Mouse (Mus musculus) heart, embryonic 11.5 days (tissue): Measurements from ENCODE around the gene Clec10a. TPM values are rescaled to one million over a fixed set of nuclear protein-coding genes. Genes with fewer than 3 reads are reported as not detected.

Source experiments
- ATAC-seq: fragments of 200-750 bp; cut with Nextera tagmentation; replicated peaks from 2 replicates; pipeline ENCODE4 v1.8.0; 2017; ENCODE audit warnings: moderate library complexity; ENCODE audit not compliant: insufficient number of reproducible peaks, low FRiP score, low TSS enrichment
- H3K27ac ChIP-seq: fragments of 300-500 bp; sonication (generic); 2 replicates; pipeline ENCODE4 v1.5.1; 2014; ENCODE audit warnings: mild to moderate bottlenecking, low read depth, low read length
- H3K27me3 ChIP-seq: fragments of 300-500 bp; sonication (generic); 2 replicates; pipeline ENCODE4 v1.6.1; 2014; ENCODE audit warnings: mild to moderate bottlenecking, low read length, mixed read lengths; ENCODE audit not compliant: control insufficient read depth, insufficient read depth
- H3K36me3 ChIP-seq: fragments of 300-500 bp; sonication (generic); 2 replicates; pipeline ENCODE4 v1.6.1; 2014; ENCODE audit warnings: mild to moderate bottlenecking, low read length, moderate library complexity, mixed read lengths; ENCODE audit not compliant: control insufficient read depth, insufficient read depth
- H3K4me1 ChIP-seq: fragments of 300-500 bp; sonication (generic); 2 replicates; pipeline ENCODE4 v1.6.1; 2014; ENCODE audit warnings: low read length; ENCODE audit not compliant: control insufficient read depth, insufficient read depth
- H3K4me2 ChIP-seq: fragments of 300-500 bp; sonication (generic); 2 replicates; pipeline ENCODE4 v1.6.1; 2014; ENCODE audit warnings: mild to moderate bottlenecking, moderate library complexity
- H3K4me3 ChIP-seq: fragments of 300-500 bp; sonication (generic); 2 replicates; pipeline ENCODE4 v1.5.1; 2014; ENCODE audit warnings: low read depth, low read length
- H3K9ac ChIP-seq: fragments of 300-500 bp; sonication (generic); 2 replicates; pipeline ENCODE4 v1.6.1; 2014; ENCODE audit warnings: mild to moderate bottlenecking, low read depth, low read length, moderate library complexity
- H3K9me3 ChIP-seq: fragments of 300-500 bp; sonication (generic); replicated peaks from 2 replicates; pipeline ENCODE4 v1.6.1; 2016; ENCODE audit warnings: low read length; ENCODE audit not compliant: control insufficient read depth
- WGBS: fragments of 180-500 bp; shearing (Covaris S2); extraction: QIAGEN DNeasy Blood & Tissue Kit; methylation state at CpG from one replicate; pipeline ENCODE4 v1.1.7; 2014; ENCODE audit not compliant: insufficient replicate concordance; 5-methylcytosine and 5-hydroxymethylcytosine counted together
- polyA plus RNA-seq: library from polyadenylated mRNA; unstranded; fragments of >200 nt; fragmentation: Nextera tagmentation; extraction: Ambion mirVana; gene quantifications from 2 replicates; pipeline ENCODE4 v1.2.1, GENCODE M21; 2014

The Clec10a gene
- polyA plus RNA-seq, 1 experiment from 2014 or later: not detected

DNA sequence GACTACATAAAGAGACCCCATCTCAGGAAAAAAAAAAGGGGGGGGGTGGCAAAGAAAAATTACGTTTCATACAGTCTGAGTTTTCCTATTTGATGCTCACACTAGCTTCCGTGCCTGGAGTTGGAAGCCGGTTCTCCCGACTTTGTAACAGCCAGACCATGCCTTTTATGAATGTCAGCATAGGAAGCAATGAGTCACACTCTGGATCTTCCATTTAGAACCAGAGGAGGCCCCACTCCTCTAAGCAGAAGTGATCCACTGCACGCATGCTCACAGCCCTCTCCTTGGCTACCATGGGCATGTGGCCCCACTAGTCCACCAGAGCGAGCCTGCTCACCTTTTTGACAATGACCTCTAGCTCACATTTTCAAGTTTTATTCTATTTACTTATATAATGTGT, 35.2 kb downstream of the Clec10a start:
- H3K36me3 ChIP-seq: no peaks in the 10 kb centered on the region
- no peaks in the 10 kb centered on the region for H3K9me3 ChIP-seq
- ATAC-seq: no peak
- H3K4me3 ChIP-seq: no peak overlapping the region
- whole genome bisulfite sequencing: 81% methylated on average over 6 of the region's 6 CpGs
- no peak overlapping the region for H3K9ac ChIP-seq
- H3K4me2 ChIP-seq: no peak overlapping the region
- H3K27ac ChIP-seq: no peak overlapping the region
- no peaks in the 10 kb centered on the region for H3K4me1 ChIP-seq
- no peaks in the 10 kb centered on the region for H3K27me3 ChIP-seq

DNA sequence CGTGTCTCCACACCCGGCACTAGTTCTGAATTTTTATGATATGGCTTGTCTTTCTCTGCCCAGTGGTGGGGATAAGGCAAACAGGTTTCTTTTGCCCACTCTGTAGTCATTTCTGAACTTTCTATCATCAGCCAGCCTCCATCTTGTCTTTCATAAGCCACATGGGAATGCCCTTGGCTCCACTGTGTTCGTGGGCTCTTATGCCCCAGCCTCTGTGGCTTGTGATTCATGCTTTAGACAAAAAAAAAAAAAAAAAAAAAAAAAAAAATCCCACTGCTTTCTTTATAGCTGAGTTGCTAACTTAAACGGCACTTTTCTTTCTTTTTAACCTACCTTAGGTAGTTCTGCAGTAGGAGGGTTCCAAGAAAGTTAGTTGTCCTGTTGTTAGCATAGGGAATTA, 36.2 kb downstream of the Clec10a start:
- H3K4me3 ChIP-seq: no peak overlapping the region
- H3K9me3 ChIP-seq: no peaks in the 10 kb centered on the region
- no peaks in the 10 kb centered on the region for H3K27me3 ChIP-seq
- 82% methylated on average over 4 of the region's 4 CpGs for WGBS
- no peaks in the 10 kb centered on the region for H3K4me1 ChIP-seq
- no peak overlapping the region for H3K4me2 ChIP-seq
- H3K36me3 ChIP-seq: no peaks in the 10 kb centered on the region
- H3K27ac ChIP-seq: no peak overlapping the region
- H3K9ac ChIP-seq: no peak overlapping the region
- no peak for ATAC-seq

DNA sequence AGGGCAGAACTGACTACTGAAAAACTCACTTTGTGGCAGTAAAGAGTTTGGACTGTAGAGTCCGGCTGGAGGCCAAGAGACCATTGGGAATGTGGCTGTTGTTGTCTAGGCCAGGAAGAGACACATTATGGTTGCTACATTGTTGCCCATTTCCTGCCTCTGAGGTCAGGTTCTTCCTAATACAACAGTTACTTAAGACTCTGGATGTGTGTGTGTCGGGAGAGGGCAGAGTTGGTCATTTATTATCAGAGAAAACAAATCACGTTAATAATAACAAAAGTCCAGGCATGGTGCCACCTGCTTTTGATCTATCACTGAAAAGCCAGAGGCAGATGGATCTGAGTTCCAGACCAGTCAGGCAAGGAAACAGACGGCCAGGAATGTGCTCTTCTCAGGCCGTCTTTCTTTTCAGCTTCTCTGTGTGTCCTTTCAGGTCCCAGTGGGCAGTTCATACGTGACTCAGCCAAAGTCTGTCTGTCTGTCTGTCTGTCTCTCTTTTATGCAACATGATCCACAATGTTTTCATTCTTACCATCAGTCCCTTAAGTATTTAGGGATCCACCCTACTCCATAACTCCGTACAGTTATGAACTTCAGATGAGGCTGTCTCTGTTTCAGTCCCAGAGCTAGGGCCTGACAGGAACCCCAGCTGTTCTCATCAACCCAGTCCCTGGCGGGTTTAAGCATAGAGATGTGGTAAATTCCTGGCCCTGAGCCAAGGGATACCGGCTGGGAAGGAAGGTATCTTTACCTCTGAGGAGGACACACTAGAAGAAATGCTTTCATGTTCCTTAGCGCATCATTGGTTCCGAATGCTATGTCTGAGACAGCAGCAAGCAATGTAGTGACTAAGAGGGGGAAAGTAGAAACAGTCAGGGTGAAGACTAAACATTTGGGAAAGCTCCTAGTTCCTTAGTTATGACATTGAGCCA, 37.6 kb downstream of the Clec10a start:
- 53% methylated on average over 11 of the region's 11 CpGs for WGBS
- Histone ChIP-seq H3K4me3 (no peak overlapping the region), H3K9me3 (no peaks in the 10 kb centered on the region), H3K4me2 (no peak overlapping the region), H3K4me1 (no peaks in the 10 kb centered on the region), H3K9ac (no peak overlapping the region), H3K27ac (no peak overlapping the region), H3K27me3 (no peaks in the 10 kb centered on the region), H3K36me3 (no peaks in the 10 kb centered on the region)
- no peak for ATAC-seq

DNA sequence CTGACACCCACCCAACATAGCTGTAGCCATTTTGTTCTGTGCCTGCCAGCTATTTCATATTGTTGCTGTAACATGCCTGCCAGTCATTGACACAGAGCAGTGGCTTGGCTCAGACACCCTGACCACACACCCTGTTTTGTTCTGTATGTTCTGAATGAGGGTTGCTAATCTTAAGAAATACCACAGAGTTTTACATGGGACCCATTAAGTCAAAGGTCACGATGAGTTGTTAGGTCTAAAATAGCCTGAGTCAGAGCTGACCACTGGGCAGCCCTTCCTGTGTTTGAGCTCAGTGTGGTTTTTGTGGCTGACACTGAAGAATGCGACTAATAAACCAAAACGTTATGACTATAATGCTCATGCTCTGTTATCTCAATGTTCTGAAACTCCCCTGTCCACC, 42.3 kb downstream of the Clec10a start:
- ATAC-seq: no peak

DNA sequence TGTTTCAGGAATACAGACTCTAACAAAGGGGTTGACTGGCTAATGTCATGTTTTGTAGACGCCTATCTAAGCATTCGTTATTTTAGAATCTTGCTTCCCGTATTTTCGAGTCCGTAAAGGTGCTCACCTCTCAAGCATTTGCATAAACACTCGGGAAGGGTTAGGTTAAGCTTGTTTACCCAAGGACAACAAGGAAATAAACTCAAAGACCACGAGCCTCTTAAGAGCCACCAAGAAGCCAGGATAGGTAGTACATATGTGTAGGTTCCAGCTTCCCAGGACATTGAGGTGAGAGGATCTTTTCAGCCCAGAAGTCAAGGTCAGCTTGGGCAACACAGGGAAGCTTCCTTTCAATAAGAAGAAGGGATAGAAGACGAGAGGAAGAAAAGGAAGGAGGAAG, 43.1 kb downstream of the Clec10a start:
- Histone ChIP-seq H3K27me3 (no peaks in the 10 kb centered on the region), H3K9ac (no peak overlapping the region), H3K36me3 (no peaks in the 10 kb centered on the region), H3K9me3 (no peaks in the 10 kb centered on the region), H3K4me2 (no peak overlapping the region), H3K4me3 (no peak overlapping the region), H3K4me1 (no peaks in the 10 kb centered on the region), H3K27ac (no peak overlapping the region)
- WGBS: 76% methylated on average over 8 of the region's 8 CpGs
- ATAC-seq: no peak

More for the DNA sequence above, 42.3 kb downstream of the Clec10a start:
- no peaks in the 10 kb centered on the region for H3K27me3 ChIP-seq
- H3K9me3 ChIP-seq: no peaks in the 10 kb centered on the region
- H3K4me3 ChIP-seq: no peak overlapping the region
- H3K9ac ChIP-seq: no peak overlapping the region
- no peaks in the 10 kb centered on the region for H3K4me1 ChIP-seq
- no peak overlapping the region for H3K4me2 ChIP-seq
- 83% methylated on average over 3 of the region's 3 CpGs for WGBS
- no peaks in the 10 kb centered on the region for H3K36me3 ChIP-seq
- no peak overlapping the region for H3K27ac ChIP-seq

DNA sequence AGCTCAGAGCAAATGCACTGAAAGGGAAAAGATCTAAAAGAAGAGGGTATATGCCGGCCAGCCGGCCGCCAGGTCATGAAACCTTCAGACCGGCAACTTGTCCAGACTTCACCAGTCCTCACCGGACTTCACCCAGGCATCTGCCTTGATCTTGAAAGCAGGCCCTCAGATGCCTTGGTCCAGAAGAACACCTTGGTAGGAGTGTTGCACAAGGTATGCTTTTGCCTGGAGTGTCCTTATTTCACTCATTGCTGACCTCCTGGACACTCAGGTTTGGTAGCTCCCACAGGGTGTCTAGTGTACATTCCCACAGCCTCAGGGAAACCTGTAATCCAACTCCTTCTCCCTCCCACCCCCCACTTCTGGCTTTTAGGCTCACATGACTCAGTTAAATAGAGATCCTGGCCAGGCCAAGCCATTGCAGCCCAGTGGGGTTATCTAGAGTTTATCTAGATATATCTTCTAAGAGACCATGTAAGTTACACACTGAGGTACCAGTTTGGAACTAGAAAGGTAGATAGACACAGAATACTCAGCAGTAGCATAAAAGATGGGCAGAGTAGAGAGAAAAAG, 44.1 kb downstream of the Clec10a start:
- H3K27me3 ChIP-seq: peaks cover 3% of the 10 kb centered on the region; the same call in 1 of the 2 replicates
- no peaks in the 10 kb centered on the region for H3K4me1 ChIP-seq
- H3K4me3 ChIP-seq: no peak overlapping the region
- no peak overlapping the region for H3K4me2 ChIP-seq
- H3K9ac ChIP-seq: no peak overlapping the region
- H3K9me3 ChIP-seq: no peaks in the 10 kb centered on the region
- 85% methylated on average over 5 of the region's 5 CpGs for WGBS
- H3K27ac ChIP-seq: no peak overlapping the region
- no peak for ATAC-seq
- no peaks in the 10 kb centered on the region for H3K36me3 ChIP-seq

DNA sequence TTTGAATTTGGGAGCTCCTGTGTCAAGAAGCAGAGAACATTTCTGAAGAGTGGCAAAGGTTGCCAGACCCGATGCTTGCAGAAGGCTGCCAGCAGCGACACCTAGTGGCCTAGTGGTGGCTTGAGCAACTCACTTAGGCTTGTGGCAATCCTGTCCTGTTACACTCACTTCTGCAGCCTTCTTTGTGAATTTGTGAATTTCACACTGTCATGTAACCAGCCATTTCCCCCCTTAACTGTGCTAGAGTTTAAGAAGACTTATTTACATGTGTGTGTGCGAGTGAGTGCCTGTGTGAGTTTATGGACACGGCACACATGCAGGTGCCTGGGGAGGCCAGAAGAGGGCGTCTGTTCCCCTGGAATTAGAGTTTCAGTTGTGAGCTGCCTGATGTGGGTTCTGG, 45.7 kb downstream of the Clec10a start:
- Histone ChIP-seq H3K4me2 (no peak overlapping the region), H3K9ac (no peak overlapping the region), H3K36me3 (no peaks in the 10 kb centered on the region), H3K27me3 (peaks cover 4% of the 10 kb centered on the region; the same call in 1 of the 2 replicates), H3K4me1 (no peaks in the 10 kb centered on the region), H3K27ac (no peak overlapping the region), H3K9me3 (no peaks in the 10 kb centered on the region), H3K4me3 (no peak overlapping the region)
- WGBS: 33% methylated on average over 5 of the region's 5 CpGs
- no peak for ATAC-seq

DNA sequence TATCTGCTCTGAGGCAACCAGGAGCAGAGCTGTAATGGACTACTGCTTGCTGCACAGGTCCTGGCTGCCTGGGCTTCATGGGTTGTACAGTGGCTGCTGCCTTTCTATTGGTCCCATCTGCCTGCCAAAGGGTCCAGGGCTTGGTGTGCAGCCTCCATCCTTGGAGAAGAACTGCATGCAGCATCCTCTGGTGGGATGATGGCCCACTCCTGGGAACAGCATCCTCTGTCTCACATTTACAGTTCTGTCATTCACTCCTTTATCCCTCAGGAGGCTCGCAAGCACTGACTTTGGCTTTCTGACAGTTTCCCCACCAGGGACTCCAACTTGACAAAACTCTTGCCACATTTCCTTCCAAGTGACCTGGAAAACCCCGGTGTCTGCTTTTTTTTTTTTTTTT, 50.8 kb downstream of the Clec10a start:
- no peak for ATAC-seq
- H3K4me2 ChIP-seq: no peak overlapping the region
- H3K4me1 ChIP-seq: no peaks in the 10 kb centered on the region
- no peaks in the 10 kb centered on the region for H3K36me3 ChIP-seq
- no peak overlapping the region for H3K27ac ChIP-seq
- no peak overlapping the region for H3K9ac ChIP-seq
- 64% methylated on average over 2 of the region's 2 CpGs for WGBS
- H3K4me3 ChIP-seq: no peak overlapping the region
- peaks cover 6% of the 10 kb centered on the region; the same call in 1 of the 2 replicates for H3K27me3 ChIP-seq
- no peaks in the 10 kb centered on the region for H3K9me3 ChIP-seq
